Mouse (Mus musculus): ENCODE measurements around the gene Atxn2l. TPM values are rescaled to one million over a fixed set of nuclear protein-coding genes. Genes with fewer than 3 reads are reported as not detected.

Gene Atxn2l
- polyA plus RNA-seq, 1 experiment from 2014 or later: 44.8 TPM

GRCm38 (mm10) chr7:126482392-126482871 lies 20.8 kb downstream of the Atxn2l start:
- DNase-seq (ENCODE audit: low spot score): peak; percentile 86
- peak overlapping the region; percentile 47 for H3K4me3 ChIP-seq
- no peaks in the 10 kb centered on the region for H3K36me3 ChIP-seq
- peak overlapping the region; percentile 78 for H3K27ac ChIP-seq (replicated peaks)
- WGBS: under 1% methylated on average over 23 of the region's 23 CpGs
- peaks cover 16% of the 10 kb centered on the region for H3K4me1 ChIP-seq
- H3K27me3 ChIP-seq (ENCODE audit: low read depth, poor library complexity, severe bottlenecking): no peaks in the 10 kb centered on the region
- H3K9me3 ChIP-seq (replicated peaks): no peaks in the 10 kb centered on the region

GRCm38 (mm10) chr7:126481699-126482098 lies 21.5 kb downstream of the Atxn2l start:
- peaks cover 15% of the 10 kb centered on the region for H3K4me1 ChIP-seq
- H3K36me3 ChIP-seq: no peaks in the 10 kb centered on the region
- H3K27me3 ChIP-seq (ENCODE audit: low read depth, poor library complexity, severe bottlenecking): no peaks in the 10 kb centered on the region
- H3K4me3 ChIP-seq: peak overlapping the region; percentile 47
- WGBS: 23% methylated on average over 5 of the region's 5 CpGs
- no peak for DNase-seq (ENCODE audit: low spot score)
- no peaks in the 10 kb centered on the region for H3K9me3 ChIP-seq (replicated peaks)
- H3K27ac ChIP-seq (replicated peaks): no peak overlapping the region

- under 1% methylated on average over 53 of the region's 53 CpGs for WGBS
- Histone ChIP-seq H3K27ac (replicated peaks) (peak within 1 kb of the TSS; percentile 96), H3K36me3 (peaks cover 29% of the 10 kb centered on the region), H3K9me3 (replicated peaks) (no peaks in the 10 kb centered on the region), H3K27me3 (ENCODE audit: low read depth, poor library complexity, severe bottlenecking) (no peaks in the 10 kb centered on the region), H3K4me1 (peaks cover 29% of the 10 kb centered on the region), H3K4me3 (peak within 1 kb of the TSS; percentile 95)
- peak; percentile 92 for DNase-seq (ENCODE audit: low spot score)
Observed at GRCm38 (mm10) chr7:126474993-126475581, 28.1 kb downstream of the Atxn2l start, which contains the start of gene Sh2b1. Gene Sh2b1, minus strand, starts transcription at chr7:126475424.

- no peak for DNase-seq (ENCODE audit: low spot score)
- peaks cover 29% of the 10 kb centered on the region for H3K4me1 ChIP-seq
- WGBS: 2% methylated on average over 27 of the region's 27 CpGs
- H3K4me3 ChIP-seq: peak overlapping the region; percentile 95
- no peaks in the 10 kb centered on the region for H3K9me3 ChIP-seq (replicated peaks)
- H3K36me3 ChIP-seq: peaks cover 35% of the 10 kb centered on the region
- no peaks in the 10 kb centered on the region for H3K27me3 ChIP-seq (ENCODE audit: low read depth, poor library complexity, severe bottlenecking)
- peak overlapping the region; percentile 96 for H3K27ac ChIP-seq (replicated peaks)
Observed at GRCm38 (mm10) chr7:126474486-126474955, 28.7 kb downstream of the Atxn2l start.

GRCm38 (mm10) chr7:126473470-126474086 lies 29.7 kb downstream of the Atxn2l start:
- H3K9me3 ChIP-seq (replicated peaks): no peaks in the 10 kb centered on the region
- H3K4me3 ChIP-seq: peak overlapping the region; percentile 95
- no peak for DNase-seq (ENCODE audit: low spot score)
- no peaks in the 10 kb centered on the region for H3K27me3 ChIP-seq (ENCODE audit: low read depth, poor library complexity, severe bottlenecking)
- 94% methylated on average over 9 of the region's 9 CpGs for WGBS
- H3K36me3 ChIP-seq: peaks cover 45% of the 10 kb centered on the region
- peaks cover 29% of the 10 kb centered on the region for H3K4me1 ChIP-seq
- peak overlapping the region; percentile 96; the same call in 1 of the 2 replicates for H3K27ac ChIP-seq (replicated peaks)

GRCm38 (mm10) chr7:126472713-126473112 lies 30.5 kb downstream of the Atxn2l start:
- DNase-seq (ENCODE audit: low spot score): no peak
- no peak overlapping the region for H3K4me3 ChIP-seq
- peaks cover 53% of the 10 kb centered on the region for H3K36me3 ChIP-seq
- H3K27me3 ChIP-seq (ENCODE audit: low read depth, poor library complexity, severe bottlenecking): no peaks in the 10 kb centered on the region
- H3K9me3 ChIP-seq (replicated peaks): no peaks in the 10 kb centered on the region
- H3K27ac ChIP-seq (replicated peaks): no peak overlapping the region
- 92% methylated on average over 16 of the region's 16 CpGs for WGBS
- H3K4me1 ChIP-seq: peaks cover 29% of the 10 kb centered on the region

GRCm38 (mm10) chr7:126472306-126472705 lies 30.9 kb downstream of the Atxn2l start:
- Histone ChIP-seq H3K9me3 (replicated peaks) (no peaks in the 10 kb centered on the region), H3K4me1 (peaks cover 29% of the 10 kb centered on the region), H3K27ac (replicated peaks) (no peak overlapping the region), H3K27me3 (ENCODE audit: low read depth, poor library complexity, severe bottlenecking) (no peaks in the 10 kb centered on the region), H3K36me3 (peaks cover 57% of the 10 kb centered on the region), H3K4me3 (no peak overlapping the region)
- DNase-seq (ENCODE audit: low spot score): no peak
- 93% methylated on average over 13 of the region's 13 CpGs for WGBS

- H3K36me3 ChIP-seq: peaks cover 62% of the 10 kb centered on the region
- no peak overlapping the region for H3K27ac ChIP-seq (replicated peaks)
- WGBS: 85% methylated on average over 4 of the region's 4 CpGs
Observed at GRCm38 (mm10) chr7:126471853-126472252, 31.4 kb downstream of the Atxn2l start.

GRCm38 (mm10) chr7:126471361-126471760 lies 31.9 kb downstream of the Atxn2l start:
- 96% methylated on average over 5 of the region's 5 CpGs for WGBS
- no peak for DNase-seq (ENCODE audit: low spot score)
- Histone ChIP-seq H3K9me3 (replicated peaks) (no peaks in the 10 kb centered on the region), H3K27ac (replicated peaks) (no peak overlapping the region), H3K36me3 (peaks cover 67% of the 10 kb centered on the region), H3K4me1 (peaks cover 29% of the 10 kb centered on the region), H3K4me3 (no peak overlapping the region), H3K27me3 (ENCODE audit: low read depth, poor library complexity, severe bottlenecking) (no peaks in the 10 kb centered on the region)

More at GRCm38 (mm10) chr7:126471853-126472252, 31.4 kb downstream of the Atxn2l start:
- Histone ChIP-seq H3K4me3 (no peak overlapping the region), H3K4me1 (peaks cover 29% of the 10 kb centered on the region), H3K27me3 (ENCODE audit: low read depth, poor library complexity, severe bottlenecking) (no peaks in the 10 kb centered on the region), H3K9me3 (replicated peaks) (no peaks in the 10 kb centered on the region)
- no peak for DNase-seq (ENCODE audit: low spot score)

- H3K9me3 ChIP-seq (replicated peaks): no peaks in the 10 kb centered on the region
- H3K4me1 ChIP-seq: peaks cover 18% of the 10 kb centered on the region
- no peak overlapping the region for H3K27ac ChIP-seq (replicated peaks)
- no peaks in the 10 kb centered on the region for H3K27me3 ChIP-seq (ENCODE audit: low read depth, poor library complexity, severe bottlenecking)
- H3K4me3 ChIP-seq: no peak overlapping the region
- DNase-seq (ENCODE audit: low spot score): no peak
- peaks cover 75% of the 10 kb centered on the region for H3K36me3 ChIP-seq
- WGBS: 92% methylated on average over 6 of the region's 6 CpGs
Observed at GRCm38 (mm10) chr7:126470077-126470476, 33.2 kb downstream of the Atxn2l start.

GRCm38 (mm10) chr7:126467834-126468627 lies 35.2 kb downstream of the Atxn2l start:
- no peak for DNase-seq (ENCODE audit: low spot score)
- Histone ChIP-seq H3K27me3 (ENCODE audit: low read depth, poor library complexity, severe bottlenecking) (0 out of 2 replicates have a peak, but pooled peaks cover under 1% of the 10 kb centered on the region), H3K4me1 (peaks cover 5% of the 10 kb centered on the region; the same call in 1 of the 2 replicates), H3K36me3 (peaks cover 75% of the 10 kb centered on the region), H3K4me3 (no peak overlapping the region), H3K27ac (replicated peaks) (no peak overlapping the region), H3K9me3 (replicated peaks) (no peaks in the 10 kb centered on the region)
- 94% methylated on average over 18 of the region's 18 CpGs for WGBS

- Histone ChIP-seq H3K4me1 (peaks cover 7% of the 10 kb centered on the region; the same call in 1 of the 2 replicates), H3K27ac (replicated peaks) (no peak overlapping the region), H3K4me3 (no peak overlapping the region), H3K36me3 (peaks cover 67% of the 10 kb centered on the region), H3K9me3 (replicated peaks) (no peaks in the 10 kb centered on the region), H3K27me3 (ENCODE audit: low read depth, poor library complexity, severe bottlenecking) (0 out of 2 replicates have a peak, but pooled peaks cover 4% of the 10 kb centered on the region)
- DNase-seq (ENCODE audit: low spot score): peak; percentile 40
- 70% methylated on average over 5 of the region's 5 CpGs for WGBS
Observed at GRCm38 (mm10) chr7:126467271-126467670, 36.0 kb downstream of the Atxn2l start.

All from midbrain, embryonic 10.5 days (tissue).